Mouse (Mus musculus) forebrain, embryonic 15.5 days (tissue): Measurements from ENCODE around the gene Ugt1a1. TPM values are rescaled to one million over a fixed set of nuclear protein-coding genes. Genes with fewer than 3 reads are reported as not detected.

Experiments
- ATAC-seq: fragments of 200-750 bp; cut with Nextera tagmentation; replicated peaks from 2 replicates; pipeline ENCODE4 v1.8.0; 2017; ENCODE audit warnings: mild to moderate bottlenecking, moderate TSS enrichment, moderate library complexity
- H3K27ac ChIP-seq: fragments of 300-500 bp; sonication (generic); replicated peaks from 2 replicates; pipeline ENCODE4 v1.5.1; 2015; ENCODE audit warnings: mild to moderate bottlenecking, inconsistent platforms
- H3K27me3 ChIP-seq: fragments of 300-500 bp; sonication (generic); 2 replicates; pipeline ENCODE4 v1.6.1; 2015; ENCODE audit warnings: inconsistent platforms
- H3K36me3 ChIP-seq: fragments of 300-500 bp; sonication (generic); 2 replicates; pipeline ENCODE4 v1.6.1; 2015; ENCODE audit warnings: mild to moderate bottlenecking, inconsistent platforms
- H3K4me1 ChIP-seq: fragments of 300-500 bp; sonication (generic); 2 replicates; pipeline ENCODE4 v1.6.1; 2015; ENCODE audit warnings: inconsistent platforms
- H3K4me2 ChIP-seq: fragments of 300-500 bp; sonication (generic); replicated peaks from 2 replicates; pipeline ENCODE4 v1.6.1; 2015; ENCODE audit warnings: mild to moderate bottlenecking, inconsistent platforms
- H3K4me3 ChIP-seq: fragments of 300-500 bp; sonication (generic); 2 replicates; pipeline ENCODE4 v1.5.1; 2015; ENCODE audit warnings: mild to moderate bottlenecking, inconsistent platforms
- H3K9ac ChIP-seq: fragments of 300-500 bp; sonication (generic); replicated peaks from 2 replicates; pipeline ENCODE4 v1.6.1; 2015; ENCODE audit warnings: mild to moderate bottlenecking, inconsistent platforms
- H3K9me3 ChIP-seq: fragments of 300-500 bp; sonication (generic); 2 replicates; pipeline ENCODE4 v1.6.1; 2016; ENCODE audit warnings: inconsistent platforms
- WGBS: fragments of 180-500 bp; shearing (Covaris S2); methylation state at CpG from one replicate; pipeline ENCODE4 v1.1.7; 2015; ENCODE audit warnings: mixed read lengths; 5-methylcytosine and 5-hydroxymethylcytosine counted together
- polyA plus RNA-seq: library from polyadenylated mRNA; unstranded; fragments of >200 nt; fragmentation: Nextera tagmentation; extraction: Ambion mirVana; gene quantifications from 2 replicates; pipeline ENCODE4 v1.2.1, GENCODE M21; 2015

The Ugt1a1 gene
- polyA plus RNA-seq, 1 experiment from 2014 or later: not detected

- Histone ChIP-seq H3K27ac (no peak overlapping the region), H3K4me2 (no peak overlapping the region), H3K9ac (no peak overlapping the region), H3K4me3 (no peak overlapping the region), H3K4me1 (no peaks in the 10 kb centered on the region), H3K36me3 (no peaks in the 10 kb centered on the region), H3K9me3 (peaks cover 89% of the 10 kb centered on the region), H3K27me3 (no peaks in the 10 kb centered on the region)
- WGBS: 72% methylated on average over 4 of the region's 4 CpGs
- 0 out of 2 replicates have a peak, but pooled peaks have one; percentile 3 for ATAC-seq
These were observed 28.8 kb downstream of the Ugt1a1 start for GRCm38 (mm10) chr1:88240579-88240978.

DNA sequence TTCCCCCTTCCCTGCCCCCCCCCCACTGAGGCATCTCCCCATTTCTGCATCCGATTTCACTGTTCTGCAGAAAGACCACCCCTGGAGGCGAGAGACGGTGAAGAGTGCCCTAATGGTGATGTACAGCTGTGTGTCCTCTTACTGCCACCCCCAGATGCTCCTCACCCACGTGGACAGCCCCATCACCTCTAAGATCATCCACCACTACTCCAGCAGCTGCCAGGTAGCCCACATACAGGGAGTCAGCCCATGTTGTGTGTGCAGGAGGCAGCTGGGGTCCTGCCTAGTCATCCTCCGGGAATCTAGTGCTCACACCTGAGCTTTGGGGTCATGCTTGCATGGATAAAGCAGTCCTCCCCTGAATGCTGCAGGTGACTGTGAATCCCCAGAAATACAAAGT lies 32.1 kb downstream of the Ugt1a1 start:
- H3K27me3 ChIP-seq: no peaks in the 10 kb centered on the region

GRCm38 (mm10) chr1:88245881-88246280 lies 34.1 kb downstream of the Ugt1a1 start:
- Histone ChIP-seq H3K4me2 (no peak overlapping the region), H3K27ac (no peak overlapping the region), H3K4me3 (no peak overlapping the region), H3K9ac (no peak overlapping the region), H3K4me1 (no peaks in the 10 kb centered on the region), H3K36me3 (no peaks in the 10 kb centered on the region), H3K9me3 (peaks cover 85% of the 10 kb centered on the region), H3K27me3 (no peaks in the 10 kb centered on the region)
- ATAC-seq: no peak
- WGBS: 82% methylated on average over 6 of the region's 6 CpGs

More for the DNA sequence above, 32.1 kb downstream of the Ugt1a1 start:
- H3K36me3 ChIP-seq: no peaks in the 10 kb centered on the region
- H3K9ac ChIP-seq: no peak overlapping the region
- H3K4me1 ChIP-seq: no peaks in the 10 kb centered on the region
- no peak overlapping the region for H3K27ac ChIP-seq
- ATAC-seq: no peak
- peaks cover 85% of the 10 kb centered on the region for H3K9me3 ChIP-seq
- H3K4me3 ChIP-seq: no peak overlapping the region
- no peak overlapping the region for H3K4me2 ChIP-seq
- 64% methylated on average over 5 of the region's 5 CpGs for WGBS

GRCm38 (mm10) chr1:88246386-88246785 lies 34.6 kb downstream of the Ugt1a1 start:
- H3K27ac ChIP-seq: no peak overlapping the region
- no peak overlapping the region for H3K4me2 ChIP-seq
- no peaks in the 10 kb centered on the region for H3K4me1 ChIP-seq
- WGBS: 42% methylated on average over 6 of the region's 6 CpGs
- no peaks in the 10 kb centered on the region for H3K36me3 ChIP-seq
- H3K4me3 ChIP-seq: no peak overlapping the region
- no peak for ATAC-seq
- no peak overlapping the region for H3K9ac ChIP-seq
- no peaks in the 10 kb centered on the region for H3K27me3 ChIP-seq
- H3K9me3 ChIP-seq: peaks cover 82% of the 10 kb centered on the region

- H3K4me3 ChIP-seq: no peak overlapping the region
- no peak overlapping the region for H3K9ac ChIP-seq
- no peak overlapping the region for H3K4me2 ChIP-seq
- H3K27ac ChIP-seq: no peak overlapping the region
- H3K36me3 ChIP-seq: no peaks in the 10 kb centered on the region
- H3K4me1 ChIP-seq: no peaks in the 10 kb centered on the region
- WGBS: 58% methylated on average over 2 of the region's 2 CpGs
- no peaks in the 10 kb centered on the region for H3K27me3 ChIP-seq
- ATAC-seq: no peak
- peaks cover 78% of the 10 kb centered on the region for H3K9me3 ChIP-seq
These were observed 35.9 kb downstream of the Ugt1a1 start for GRCm38 (mm10) chr1:88247660-88248059.

- H3K9me3 ChIP-seq: peaks cover 74% of the 10 kb centered on the region
- WGBS: 71% methylated on average over 4 of the region's 4 CpGs
- H3K9ac ChIP-seq: no peak overlapping the region
- H3K36me3 ChIP-seq: no peaks in the 10 kb centered on the region
- no peaks in the 10 kb centered on the region for H3K4me1 ChIP-seq
- no peak for ATAC-seq
- H3K4me3 ChIP-seq: no peak overlapping the region
- no peaks in the 10 kb centered on the region for H3K27me3 ChIP-seq
- H3K27ac ChIP-seq: no peak overlapping the region
- no peak overlapping the region for H3K4me2 ChIP-seq
These were observed 36.9 kb downstream of the Ugt1a1 start for GRCm38 (mm10) chr1:88248658-88249057.

DNA sequence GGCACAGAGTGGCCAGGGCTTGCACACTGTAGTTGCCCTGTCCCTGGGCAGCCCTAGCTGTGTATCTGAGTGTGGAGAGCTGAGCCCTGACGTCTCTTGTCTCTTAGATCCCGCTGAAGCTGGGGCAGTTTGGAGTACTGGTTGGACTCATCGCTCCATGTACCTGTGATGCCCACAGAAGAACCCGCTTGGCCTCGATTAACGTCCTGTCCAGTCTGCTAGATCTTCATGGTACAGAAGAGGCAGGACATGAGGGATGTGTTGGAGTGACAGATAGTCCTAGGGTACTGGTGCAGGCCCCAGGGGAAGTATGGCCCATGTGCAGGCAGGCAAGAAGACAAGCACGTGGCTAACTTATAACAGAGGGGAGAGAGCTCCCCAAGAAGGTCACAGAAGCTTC lies 37.8 kb downstream of the Ugt1a1 start:
- Histone ChIP-seq H3K27ac (no peak overlapping the region), H3K9me3 (peaks cover 73% of the 10 kb centered on the region), H3K4me2 (no peak overlapping the region), H3K9ac (no peak overlapping the region), H3K4me1 (no peaks in the 10 kb centered on the region), H3K4me3 (no peak overlapping the region), H3K36me3 (no peaks in the 10 kb centered on the region), H3K27me3 (no peaks in the 10 kb centered on the region)
- WGBS: 78% methylated on average over 7 of the region's 7 CpGs
- no peak for ATAC-seq

- no peak overlapping the region for H3K4me2 ChIP-seq
- no peaks in the 10 kb centered on the region for H3K27me3 ChIP-seq
- 83% methylated on average over 5 of the region's 5 CpGs for WGBS
- peaks cover 73% of the 10 kb centered on the region for H3K9me3 ChIP-seq
- H3K4me3 ChIP-seq: no peak overlapping the region
- no peaks in the 10 kb centered on the region for H3K4me1 ChIP-seq
- no peak for ATAC-seq
- no peaks in the 10 kb centered on the region for H3K36me3 ChIP-seq
- no peak overlapping the region for H3K27ac ChIP-seq
- H3K9ac ChIP-seq: no peak overlapping the region
These were observed 38.3 kb downstream of the Ugt1a1 start for GRCm38 (mm10) chr1:88250023-88250422.

- Histone ChIP-seq H3K4me1 (no peaks in the 10 kb centered on the region), H3K36me3 (no peaks in the 10 kb centered on the region), H3K4me2 (no peak overlapping the region), H3K9ac (no peak overlapping the region), H3K27me3 (no peaks in the 10 kb centered on the region), H3K9me3 (peaks cover 67% of the 10 kb centered on the region), H3K4me3 (no peak overlapping the region), H3K27ac (no peak overlapping the region)
- ATAC-seq: no peak
- 78% methylated on average over 8 of the region's 8 CpGs for WGBS
These were observed 41.3 kb downstream of the Ugt1a1 start for GRCm38 (mm10) chr1:88253106-88253505.

- Histone ChIP-seq H3K4me3 (no peak overlapping the region), H3K27me3 (no peaks in the 10 kb centered on the region), H3K9ac (no peak overlapping the region), H3K4me1 (no peaks in the 10 kb centered on the region), H3K27ac (no peak overlapping the region), H3K9me3 (peaks cover 65% of the 10 kb centered on the region), H3K36me3 (no peaks in the 10 kb centered on the region), H3K4me2 (no peak overlapping the region)
- ATAC-seq: no peak
- 71% methylated on average over 6 of the region's 6 CpGs for WGBS
These were observed 41.8 kb downstream of the Ugt1a1 start for GRCm38 (mm10) chr1:88253540-88253939.

DNA sequence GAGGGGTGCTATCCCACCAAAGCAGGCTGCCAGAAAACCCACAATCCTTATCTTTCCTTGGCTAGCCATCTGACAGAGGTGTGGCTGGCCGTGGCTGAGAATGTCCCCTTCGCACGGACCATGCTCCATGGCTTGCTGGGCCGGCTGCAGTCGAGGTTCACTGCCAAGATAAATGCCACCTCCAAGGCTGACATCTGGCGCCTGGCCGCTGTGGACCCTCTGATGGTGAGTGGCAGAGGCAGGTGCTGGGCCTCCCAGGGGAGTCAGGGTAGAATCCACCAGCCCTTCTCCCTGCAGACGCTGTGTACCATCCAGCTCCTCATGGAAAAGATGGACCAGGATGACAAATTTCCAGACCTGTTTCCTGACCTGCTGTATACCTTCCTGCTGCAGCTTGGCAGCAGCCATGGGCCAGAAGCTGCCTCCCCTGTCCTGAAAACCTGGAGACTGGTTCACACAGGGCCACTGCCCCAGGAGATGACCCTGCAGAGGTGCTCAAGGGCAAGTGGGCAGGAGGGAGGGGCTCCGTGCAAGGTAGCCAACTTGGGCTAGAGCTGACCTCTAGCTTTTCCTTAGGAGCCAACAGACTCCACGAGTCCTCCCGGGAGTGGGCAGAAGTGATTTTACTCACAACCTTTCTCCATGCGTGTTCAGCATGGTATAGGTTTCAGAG lies 43.2 kb downstream of the Ugt1a1 start:
- Histone ChIP-seq H3K4me3 (no peak overlapping the region), H3K27ac (no peak overlapping the region), H3K9ac (no peak overlapping the region), H3K27me3 (no peaks in the 10 kb centered on the region), H3K4me1 (no peaks in the 10 kb centered on the region), H3K9me3 (peaks cover 53% of the 10 kb centered on the region), H3K36me3 (0 out of 2 replicates have a peak, but pooled peaks cover 4% of the 10 kb centered on the region), H3K4me2 (no peak overlapping the region)
- WGBS: 90% methylated on average over 12 of the region's 12 CpGs
- no peak for ATAC-seq

- Histone ChIP-seq H3K4me3 (no peak overlapping the region), H3K27ac (no peak overlapping the region), H3K27me3 (no peaks in the 10 kb centered on the region), H3K4me2 (no peak overlapping the region), H3K4me1 (no peaks in the 10 kb centered on the region), H3K9me3 (peaks cover 48% of the 10 kb centered on the region), H3K9ac (no peak overlapping the region), H3K36me3 (peaks cover 8% of the 10 kb centered on the region; the same call in 1 of the 2 replicates)
- WGBS: 61% methylated on average over 2 of the region's 2 CpGs
- ATAC-seq: no peak
These were observed 43.7 kb downstream of the Ugt1a1 start for GRCm38 (mm10) chr1:88255466-88255857.
